Mouse (Mus musculus): ENCODE results near the gene P4htm. TPM values are rescaled to one million over a fixed set of nuclear protein-coding genes. Genes with fewer than 3 reads are reported as not detected.

The P4htm gene
- total and polyA plus RNA-seq, 3 experiments = 0.08 to 0.22 TPM; not detected in 1

DNA sequence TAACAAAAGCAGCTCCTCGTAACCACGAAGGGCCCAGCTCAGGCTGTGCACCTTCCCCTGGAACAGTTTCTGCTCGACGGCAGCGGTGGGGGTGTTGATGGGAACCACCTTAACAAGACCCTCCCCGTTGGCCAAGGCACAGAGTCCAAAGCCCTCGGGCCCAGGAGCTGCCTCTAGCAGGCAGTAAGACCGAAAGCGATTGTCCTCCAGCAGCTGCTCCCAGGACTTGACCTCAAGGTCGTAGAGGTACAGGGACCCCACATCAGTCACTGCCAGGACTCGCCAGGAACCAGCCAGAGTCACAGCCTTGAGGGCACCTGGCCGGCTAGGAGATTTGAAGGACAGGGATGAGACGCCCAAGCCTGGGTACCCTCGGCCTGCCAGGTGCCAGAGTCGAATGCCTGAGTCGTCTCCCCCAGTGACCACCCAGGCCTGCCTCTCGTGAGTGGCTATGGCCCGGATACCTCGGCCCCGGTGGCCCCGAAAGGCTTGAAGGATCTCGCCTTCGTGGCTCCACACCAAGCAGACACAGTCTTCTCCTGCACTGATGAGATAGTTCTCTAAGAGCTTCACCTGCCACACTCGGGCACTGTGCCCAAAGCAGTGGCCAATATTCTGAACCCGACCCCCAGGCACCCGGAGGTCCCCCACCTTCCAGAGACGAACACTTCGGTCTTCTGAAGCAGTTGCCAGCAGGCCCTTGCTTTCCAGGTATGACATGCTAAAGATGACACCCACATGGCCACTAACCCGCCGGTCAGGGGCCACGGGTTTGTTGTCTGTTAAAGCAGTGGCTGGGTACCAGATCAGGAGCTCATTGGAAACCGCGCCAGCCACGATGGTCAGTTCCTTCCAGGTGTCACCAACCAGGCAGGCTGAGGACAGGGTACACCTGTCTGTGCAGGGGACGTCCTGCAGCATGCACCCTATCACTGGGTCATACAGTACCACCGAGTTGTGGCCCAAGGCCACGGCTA is 21.9 kb downstream of the P4htm start:
- H3K79me2 ChIP-seq (ENCODE audit: control insufficient read depth, insufficient read depth, low read length, poor library complexity) = peaks cover 10% of the 10 kb centered on the region
- H3K9ac ChIP-seq (ENCODE audit: control insufficient read depth, low read depth, low read length, poor library complexity, severe bottlenecking) = no peak overlapping the region
- no peaks in the 10 kb centered on the region for H3K27me3 ChIP-seq (ENCODE audit: control insufficient read depth in 1 of 2, insufficient read depth in 2 of 2, low read length in 2 of 2)
- no peaks in the 10 kb centered on the region; a peak in 2 of 4 replicates for H3K36me3 ChIP-seq (ENCODE audit: control insufficient read depth in 1 of 2, insufficient read depth in 2 of 2, low read length in 2 of 2)
- no peak for DNase-seq (ENCODE audit: low read depth, low spot score)
- H3K4me3 ChIP-seq (ENCODE audit: control insufficient read depth in 1 of 2, insufficient read depth in 1 of 2, low read depth in 2 of 2, low read length in 2 of 2) = no peak overlapping the region
- H3K27ac ChIP-seq (ENCODE audit: control insufficient read depth, low read depth, low read length) = no peak overlapping the region
- H3K4me1 ChIP-seq (ENCODE audit: control insufficient read depth in 1 of 2, insufficient read depth in 2 of 2, low read length in 2 of 2) = peaks cover 0 to 13% of the 10 kb centered on the region in 2 experiments; a peak in 3 of 4 replicates
- no peaks in the 10 kb centered on the region for H3K9me3 ChIP-seq (replicated peaks; ENCODE audit: insufficient read depth, low read length)
- TF ChIP-seq MXI1 (IDR thresholded peaks at IDR 0.05; ENCODE audit: low read depth, low read length) (no peak), ZC3H11A (IDR thresholded peaks at IDR 0.05; ENCODE audit: low read depth, low read length) (no peak), CHD2 (IDR thresholded peaks at IDR 0.05; ENCODE audit: low read length) (no peak), MEF2A (IDR thresholded peaks at IDR 0.05; ENCODE audit: extremely low read depth, insufficient replicate concordance, low read depth, low read length, poor library complexity, severe bottlenecking) (no peak), MAX (IDR thresholded peaks at IDR 0.05; ENCODE audit: low read length) (no peak), USF2 (IDR thresholded peaks at IDR 0.05; ENCODE audit: borderline replicate concordance in 1 of 2, insufficient read depth in 1 of 2, low read depth in 1 of 2, low read length in 2 of 2) (no peak), ZKSCAN1 (IDR thresholded peaks at IDR 0.05; ENCODE audit: low read depth, low read length) (no peak), CTCF (IDR thresholded peaks at IDR 0.05 in 2 of 3, conservative IDR thresholded peaks at IDR 0.05 in 1 of 3; ENCODE audit: control insufficient read depth in 1 of 3, insufficient read depth in 1 of 3, low read depth in 2 of 3, low read length in 3 of 3, poor library complexity in 1 of 3, severe bottlenecking in 1 of 3) (no peak), ZMIZ1 (IDR thresholded peaks at IDR 0.05; ENCODE audit: low read depth, low read length) (no peak), UBTF (IDR thresholded peaks at IDR 0.05; ENCODE audit: borderline replicate concordance, insufficient read depth, low read depth, low read length) (no peak), ELF1 (IDR thresholded peaks at IDR 0.05; ENCODE audit: low read depth, low read length) (no peak), ETS1 (IDR thresholded peaks at IDR 0.05; ENCODE audit: low read depth, low read length) (no peak), RAD21 (IDR thresholded peaks at IDR 0.05; ENCODE audit: low read depth, low read length) (no peak), MAZ (IDR thresholded peaks at IDR 0.05; ENCODE audit: low read depth, low read length) (no peak), EP300 (IDR thresholded peaks at IDR 0.05; ENCODE audit: low read depth in 1 of 2, low read length in 2 of 2) (no peak), BHLHE40 (IDR thresholded peaks at IDR 0.05; ENCODE audit: borderline replicate concordance, low read depth, low read length) (no peak)

DNA sequence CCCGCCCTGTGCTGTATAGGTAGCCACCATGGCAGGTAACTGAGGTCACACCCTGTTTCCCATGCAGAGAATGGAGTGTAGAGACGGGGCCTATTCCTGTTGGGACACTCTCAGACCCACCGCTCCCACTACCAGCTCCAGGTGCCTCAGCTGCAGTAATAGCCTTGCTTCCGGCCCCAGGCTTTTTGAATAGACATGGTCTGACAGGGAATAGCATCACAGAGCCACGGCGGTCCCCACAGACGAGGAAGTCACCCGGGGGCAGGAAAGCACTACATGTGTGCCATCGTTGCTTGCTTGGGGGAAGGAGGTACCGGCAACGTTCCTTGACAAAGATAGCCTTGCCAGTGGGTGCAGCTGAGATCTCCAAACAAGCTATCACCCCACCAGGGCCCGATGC is 22.5 kb downstream of the P4htm start:
- Histone ChIP-seq H3K9ac (ENCODE audit: control insufficient read depth, low read depth, low read length, poor library complexity, severe bottlenecking) (no peak overlapping the region), H3K27me3 (ENCODE audit: control insufficient read depth in 1 of 2, insufficient read depth in 2 of 2, low read length in 2 of 2) (no peaks in the 10 kb centered on the region), H3K27ac (ENCODE audit: control insufficient read depth, low read depth, low read length) (no peak overlapping the region), H3K4me3 (ENCODE audit: control insufficient read depth in 1 of 2, insufficient read depth in 1 of 2, low read depth in 2 of 2, low read length in 2 of 2) (no peak overlapping the region), H3K4me1 (ENCODE audit: control insufficient read depth in 1 of 2, insufficient read depth in 2 of 2, low read length in 2 of 2) (peaks cover 0 to 13% of the 10 kb centered on the region in 2 experiments; a peak in 3 of 4 replicates), H3K9me3 (replicated peaks; ENCODE audit: insufficient read depth, low read length) (no peaks in the 10 kb centered on the region), H3K36me3 (ENCODE audit: control insufficient read depth in 1 of 2, insufficient read depth in 2 of 2, low read length in 2 of 2) (no peaks in the 10 kb centered on the region; a peak in 2 of 4 replicates), H3K79me2 (ENCODE audit: control insufficient read depth, insufficient read depth, low read length, poor library complexity) (peaks cover 16% of the 10 kb centered on the region)
- DNase-seq (ENCODE audit: low read depth, low spot score) = no peak
- TF ChIP-seq ZMIZ1 (IDR thresholded peaks at IDR 0.05; ENCODE audit: low read depth, low read length) (no peak), POLR2A (IDR thresholded peaks at IDR 0.05; ENCODE audit: control insufficient read depth in 1 of 2, insufficient read depth in 1 of 2, low read depth in 1 of 2, low read length in 2 of 2, poor library complexity in 1 of 2) (no peak), E2F4 (IDR thresholded peaks at IDR 0.05; ENCODE audit: borderline replicate concordance, low read depth, low read length) (no peak), GATA1 (IDR thresholded peaks at IDR 0.05; ENCODE audit: low read depth, low read length) (no peak), SIN3A (IDR thresholded peaks at IDR 0.05; ENCODE audit: low read length) (no peak), RAD21 (IDR thresholded peaks at IDR 0.05; ENCODE audit: low read depth, low read length) (no peak), USF2 (IDR thresholded peaks at IDR 0.05; ENCODE audit: borderline replicate concordance in 1 of 2, insufficient read depth in 1 of 2, low read depth in 1 of 2, low read length in 2 of 2) (no peak), KAT2A (conservative IDR thresholded peaks at IDR 0.05; ENCODE audit: low read depth, low read length) (no peak), MAFK (IDR thresholded peaks at IDR 0.05; ENCODE audit: borderline replicate concordance, low read depth, low read length) (no peak), ETS1 (IDR thresholded peaks at IDR 0.05; ENCODE audit: low read depth, low read length) (no peak), MXI1 (IDR thresholded peaks at IDR 0.05; ENCODE audit: low read depth, low read length) (no peak), UBTF (IDR thresholded peaks at IDR 0.05; ENCODE audit: borderline replicate concordance, insufficient read depth, low read depth, low read length) (no peak), SMC3 (IDR thresholded peaks at IDR 0.05; ENCODE audit: low read depth, low read length) (no peak), NELFE (IDR thresholded peaks at IDR 0.05; ENCODE audit: low read depth, low read length) (no peak), NRF1 (IDR thresholded peaks at IDR 0.05; ENCODE audit: insufficient read depth, low read depth, low read length, poor library complexity, severe bottlenecking) (no peak), TAL1 (IDR thresholded peaks at IDR 0.05; ENCODE audit: low read length) (no peak), GABPA (IDR thresholded peaks at IDR 0.05; ENCODE audit: low read depth, low read length) (no peak), CTCF (IDR thresholded peaks at IDR 0.05 in 2 of 3, conservative IDR thresholded peaks at IDR 0.05 in 1 of 3; ENCODE audit: control insufficient read depth in 1 of 3, insufficient read depth in 1 of 3, low read depth in 2 of 3, low read length in 3 of 3, poor library complexity in 1 of 3, severe bottlenecking in 1 of 3) (no peak), ZC3H11A (IDR thresholded peaks at IDR 0.05; ENCODE audit: low read depth, low read length) (no peak)
